Comparison of ENCODE assay signal across 9 mouse cellular contexts in the genomic region with DNA sequence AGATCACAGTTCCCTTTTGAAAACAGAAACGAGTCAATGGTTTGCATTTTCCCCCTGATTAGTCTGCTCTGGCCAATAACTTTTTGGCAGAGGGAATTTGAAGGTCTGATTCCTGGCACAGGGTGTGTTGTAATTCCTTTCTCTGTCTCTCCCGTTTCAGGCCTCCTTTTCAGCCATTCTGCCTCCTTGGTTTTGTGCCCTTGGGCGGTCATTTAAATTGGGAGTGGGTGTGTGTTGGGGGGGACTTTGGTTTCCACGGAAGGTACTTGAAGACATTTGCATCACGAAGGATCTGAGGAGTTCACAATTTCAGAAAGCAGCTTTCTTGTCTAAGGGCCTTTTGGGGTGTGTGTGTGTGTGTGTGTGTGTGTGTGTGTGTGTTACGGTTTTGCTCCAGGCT. TPM values are rescaled to one million over a fixed set of nuclear protein-coding genes. Genes with fewer than 3 reads are reported as not detected.
DNase-seq lines count a peak whose midpoint lies in the region; ATAC-seq and TF ChIP-seq lines count a peak whose summit lies in the region.
"Had no signal": no experiment of that assay in that cellular context is flagged by ENCODE, and none has a peak within 500 bp of the region (broad histone marks: within the 10 kb centered on the region; RNA-seq: fewer than 3 reads in every experiment).

No protein-coding gene starts in this region.

- H3K27me3 ChIP-seq in lung, embryonic 14.5 days (ENCODE audit: insufficient read depth, low read length) = peaks cover 18% of the 10 kb centered on the region
- peaks cover 27% of the 10 kb centered on the region for H3K27me3 ChIP-seq in embryonic facial prominence, embryonic 15.5 days
- peaks cover 22% of the 10 kb centered on the region for H3K27me3 ChIP-seq in limb, embryonic 12.5 days
- no peaks in the 10 kb centered on the region for H3K27me3 ChIP-seq in stomach, embryonic 14.5 days (ENCODE audit: control insufficient read depth, insufficient read depth, low read length)

- H3K27ac ChIP-seq in lung, embryonic 14.5 days (ENCODE audit: low read depth) = no peak overlapping the region
- H3K27ac ChIP-seq in embryonic facial prominence, embryonic 15.5 days (replicated peaks) = no peak overlapping the region
- no peak overlapping the region for H3K27ac ChIP-seq in limb, embryonic 12.5 days
- peak overlapping the region; percentile 21; the same call in 1 of the 2 replicates for H3K27ac ChIP-seq in stomach, embryonic 14.5 days (ENCODE audit: low read length)

- ATAC-seq in lung, embryonic 14.5 days (ENCODE audit: insufficient read depth) = no peak
- no peak for ATAC-seq in embryonic facial prominence, embryonic 15.5 days (ENCODE audit: insufficient number of reproducible peaks, low FRiP score, low TSS enrichment, low read depth)
- no peak for ATAC-seq in limb, embryonic 12.5 days (ENCODE audit: insufficient number of reproducible peaks, insufficient read depth, low FRiP score, low TSS enrichment, low read depth)
- ATAC-seq in stomach, embryonic 14.5 days (ENCODE audit: insufficient number of reproducible peaks, insufficient read depth, low FRiP score, low read depth) = no peak

- H3K4me1 ChIP-seq in lung, embryonic 14.5 days (ENCODE audit: insufficient read depth) = no peaks in the 10 kb centered on the region
- peaks cover 19% of the 10 kb centered on the region for H3K4me1 ChIP-seq in embryonic facial prominence, embryonic 15.5 days
- peaks cover 29% of the 10 kb centered on the region for H3K4me1 ChIP-seq in limb, embryonic 12.5 days (replicated peaks)
- 0 out of 2 replicates have a peak, but pooled peaks cover 13% of the 10 kb centered on the region for H3K4me1 ChIP-seq in stomach, embryonic 14.5 days (ENCODE audit: control insufficient read depth, insufficient read depth, low read length)

- 41% methylated on average over 6 of the region's 6 CpGs for WGBS in lung, embryonic 14.5 days
- WGBS in embryonic facial prominence, embryonic 15.5 days = 21% methylated on average over 6 of the region's 6 CpGs
- 21% methylated on average over 6 of the region's 6 CpGs for WGBS in limb, embryonic 12.5 days
- 32% methylated on average over 6 of the region's 6 CpGs for WGBS in stomach, embryonic 14.5 days

- peak overlapping the region; percentile 99 for H3K4me2 ChIP-seq in lung, embryonic 14.5 days
- peak overlapping the region; percentile 99 for H3K4me2 ChIP-seq in embryonic facial prominence, embryonic 15.5 days (replicated peaks)
- peak overlapping the region; percentile 98 for H3K4me2 ChIP-seq in limb, embryonic 12.5 days
- peak overlapping the region; percentile 99 for H3K4me2 ChIP-seq in stomach, embryonic 14.5 days (replicated peaks; ENCODE audit: low read depth, low read length)

- H3K36me3 ChIP-seq in lung, embryonic 14.5 days (ENCODE audit: insufficient read depth) = no peaks in the 10 kb centered on the region
- no peaks in the 10 kb centered on the region for H3K36me3 ChIP-seq in embryonic facial prominence, embryonic 15.5 days
- H3K36me3 ChIP-seq in limb, embryonic 12.5 days = no peaks in the 10 kb centered on the region
- H3K36me3 ChIP-seq in stomach, embryonic 14.5 days (ENCODE audit: control insufficient read depth, insufficient read depth, low read length) = no peaks in the 10 kb centered on the region

- TF ChIP-seq CTCF in lung, embryonic 14.5 days (IDR thresholded peaks at IDR 0.05; ENCODE audit: low read depth) = no peak

- H3K9me3 ChIP-seq in lung, embryonic 14.5 days (ENCODE audit: low read depth, low read length) = no peaks in the 10 kb centered on the region
- H3K9me3 ChIP-seq in embryonic facial prominence, embryonic 15.5 days (replicated peaks) = no peaks in the 10 kb centered on the region
- H3K9me3 ChIP-seq in limb, embryonic 12.5 days = no peaks in the 10 kb centered on the region
- no peaks in the 10 kb centered on the region for H3K9me3 ChIP-seq in stomach, embryonic 14.5 days (ENCODE audit: control insufficient read depth, low read depth, low read length)

- H3K4me3 ChIP-seq in lung, embryonic 14.5 days (ENCODE audit: low read depth, low read length) = peak overlapping the region; percentile 61
- peak overlapping the region; percentile 59 for H3K4me3 ChIP-seq in embryonic facial prominence, embryonic 15.5 days (replicated peaks)
- H3K4me3 ChIP-seq in limb, embryonic 12.5 days (replicated peaks) = peak overlapping the region; percentile 63
- peak overlapping the region; percentile 72 for H3K4me3 ChIP-seq in stomach, embryonic 14.5 days (ENCODE audit: low read depth, low read length)

- DNase-seq in lung, embryonic 14.5 days = no peak
- no peak for DNase-seq in lung, postnatal 10 days
- no peak for DNase-seq in left cerebral cortex, postnatal 36 days (ENCODE audit: low spot score in 2 of 2)
- no peak for DNase-seq in right cerebral cortex, postnatal 10 days (ENCODE audit: low spot score in 2 of 2)
- no peak for DNase-seq in thymus, postnatal 14 days
- DNase-seq: right cerebral cortex, postnatal 14 days had no signal

- intact Hi-C loops in left cerebral cortex, postnatal 36 days (cut with DNase I) = loop anchor here (2.0 kb wide), 1 partner anchor 276 kb away; no protein-coding TSS in a partner anchor

- H3K9ac ChIP-seq in lung, embryonic 14.5 days = no peak overlapping the region
- H3K9ac ChIP-seq in embryonic facial prominence, embryonic 15.5 days = no peak overlapping the region
- no peak overlapping the region for H3K9ac ChIP-seq in limb, embryonic 12.5 days (replicated peaks)
- peak overlapping the region; percentile 77; the same call in 1 of the 2 replicates for H3K9ac ChIP-seq in stomach, embryonic 14.5 days (replicated peaks; ENCODE audit: low read depth, low read length)

RNA-seq across cellular contexts. Expression of a gene that starts 2.0 kb away (rescaled TPM):
- 44.7 and 49.0 TPM in 2 replicates for polyA plus RNA-seq in lung, embryonic 14.5 days (2014; fragmentation: Nextera tagmentation; extraction: Ambion mirVana)
- polyA plus RNA-seq in embryonic facial prominence, embryonic 15.5 days (2015; fragmentation: Nextera tagmentation; extraction: Ambion mirVana) = 22.4 and 23.4 TPM in 2 replicates
- polyA plus RNA-seq in limb, embryonic 12.5 days (2016; fragmentation: Nextera tagmentation; extraction: Ambion mirVana) = 14.4 and 15.0 TPM in 2 replicates
- polyA plus RNA-seq in stomach, embryonic 14.5 days (2014; fragmentation: Nextera tagmentation; extraction: Ambion mirVana) = 78.8 and 84.5 TPM in 2 replicates
- 10 to 100 TPM; 28.3 to 29.7 TPM for total RNA-seq in left cerebral cortex, postnatal 36 days (2021)
